ENCODE assay signal across 26 mouse cellular contexts in genomic region chr7:25731294-25732055, GRCm38 (mm10). TPM values are rescaled to one million over a fixed set of nuclear protein-coding genes. Genes with fewer than 3 reads are reported as not detected.
DNase-seq lines count a peak whose midpoint lies in the region; ATAC-seq lines count a peak whose summit lies in the region.
"Had no signal": no experiment of that assay in that cellular context is flagged by ENCODE, and none has a peak within 500 bp of the region (broad histone marks: within the 10 kb centered on the region; RNA-seq: fewer than 3 reads in every experiment).

No protein-coding gene starts in this region.

- H3K4me1 ChIP-seq in heart, embryonic 14.5 days (ENCODE audit: control insufficient read depth in 2 of 2, insufficient read depth in 2 of 2, low read length in 2 of 2) = peaks cover 0 to 3% of the 10 kb centered on the region in 2 experiments; a peak in 1 of 4 replicates
- 0 out of 2 replicates have a peak, but pooled peaks cover 6% of the 10 kb centered on the region for H3K4me1 ChIP-seq in heart, embryonic 12.5 days (replicated peaks)
- peaks cover 91% of the 10 kb centered on the region for H3K4me1 ChIP-seq in megakaryocyte, embryonic 14.5 days
- H3K4me1 ChIP-seq in forebrain, embryonic 13.5 days = no peaks in the 10 kb centered on the region
- H3K4me1 ChIP-seq: embryonic facial prominence, embryonic 10.5 days; midbrain, embryonic 15.5 days had no signal

- 0 out of 4 replicates have a peak overlapping the region, but pooled peaks have one; percentile 19 for H3K27ac ChIP-seq in heart, embryonic 14.5 days (replicated peaks in 1 of 2; ENCODE audit: control insufficient read depth in 1 of 2, insufficient read depth in 1 of 2, low read depth in 2 of 2, low read length in 2 of 2)
- H3K27ac ChIP-seq in heart, embryonic 12.5 days (ENCODE audit: poor library complexity, severe bottlenecking) = no peak overlapping the region; the same call in 1 of the 2 replicates
- no peak overlapping the region for H3K27ac ChIP-seq in forebrain, embryonic 13.5 days
- H3K27ac ChIP-seq: embryonic facial prominence, embryonic 10.5 days; midbrain, embryonic 15.5 days; neural tube, embryonic 13.5 days had no signal

- H3K9me3 ChIP-seq in heart, embryonic 14.5 days (ENCODE audit: control insufficient read depth, low read length) = no peaks in the 10 kb centered on the region
- no peaks in the 10 kb centered on the region for H3K9me3 ChIP-seq in heart, embryonic 12.5 days (replicated peaks)
- no peaks in the 10 kb centered on the region for H3K9me3 ChIP-seq in megakaryocyte, embryonic 14.5 days
- no peaks in the 10 kb centered on the region for H3K9me3 ChIP-seq in forebrain, embryonic 13.5 days (replicated peaks)
- H3K9me3 ChIP-seq: embryonic facial prominence, embryonic 10.5 days; midbrain, embryonic 15.5 days; neural tube, embryonic 13.5 days had no signal

- peaks cover 98% of the 10 kb centered on the region for H3K36me3 ChIP-seq in heart, embryonic 14.5 days (ENCODE audit: control insufficient read depth, insufficient read depth, low read length)
- H3K36me3 ChIP-seq in heart, embryonic 12.5 days = peaks cover 93% of the 10 kb centered on the region
- H3K36me3 ChIP-seq in megakaryocyte, embryonic 14.5 days (replicated peaks; ENCODE audit: low read length) = peaks cover 96% of the 10 kb centered on the region
- H3K36me3 ChIP-seq in forebrain, embryonic 13.5 days (ENCODE audit: poor library complexity, severe bottlenecking) = peaks cover 97% of the 10 kb centered on the region

- no peak for ATAC-seq in heart, embryonic 14.5 days (ENCODE audit: insufficient number of reproducible peaks, insufficient read depth, low FRiP score, low read depth)
- ATAC-seq in heart, embryonic 12.5 days (ENCODE audit: insufficient number of reproducible peaks, low FRiP score) = no peak
- ATAC-seq in megakaryocyte, adult 5-6 weeks (ENCODE audit: poor library complexity, severe bottlenecking) = no peak
- peak; percentile 54 for ATAC-seq in granulocyte monocyte progenitor cell, adult 5-6 weeks (replicated peaks; ENCODE audit: poor library complexity, severe bottlenecking)
- ATAC-seq in forebrain, embryonic 13.5 days = no peak
- ATAC-seq: activated CD4-positive, CD25-positive, alpha-beta regulatory T cell, adult 4 months; forebrain, postnatal 0 days; hindbrain, embryonic 16.5 days; intestine, embryonic 16.5 days; midbrain, embryonic 15.5 days had no signal

- H3K9ac ChIP-seq in heart, embryonic 14.5 days (ENCODE audit: low read length) = no peak overlapping the region
- H3K9ac ChIP-seq in heart, embryonic 12.5 days = no peak overlapping the region
- H3K9ac ChIP-seq in forebrain, embryonic 13.5 days = no peak overlapping the region
- H3K9ac ChIP-seq: forebrain, postnatal 0 days; midbrain, embryonic 15.5 days; neural tube, embryonic 13.5 days had no signal

- DNase-seq in layer of hippocampus, adult 9-10 months (ENCODE audit: low spot score) = no peak
- DNase-seq: adrenal gland, postnatal 10 days; cerebellum, adult 11 months; cerebellum, adult 9-11 months; forebrain, postnatal 0 days; gastrocnemius, postnatal 36 days; heart, postnatal 14 days; kidney, postnatal 36 days; lung, adult 18-20 months; lung, postnatal 10 days; retina, postnatal 1 day; right cerebral cortex, postnatal 25 days; spleen, adult 18-20 months had no signal

- WGBS in heart, embryonic 14.5 days = 70% methylated on average over 8 of the region's 8 CpGs
- WGBS in heart, embryonic 12.5 days = 76% methylated on average over 8 of the region's 8 CpGs
- 92% methylated on average over 8 of the region's 8 CpGs for WGBS in forebrain, embryonic 13.5 days

- no peak overlapping the region for H3K4me3 ChIP-seq in heart, embryonic 14.5 days (ENCODE audit: control insufficient read depth in 1 of 2, insufficient read depth in 1 of 2, low read depth in 1 of 2, low read length in 2 of 2)
- H3K4me3 ChIP-seq in heart, embryonic 12.5 days = no peak overlapping the region
- peak overlapping the region; percentile 50 for H3K4me3 ChIP-seq in megakaryocyte, embryonic 14.5 days (replicated peaks)
- no peak overlapping the region for H3K4me3 ChIP-seq in forebrain, embryonic 13.5 days
- H3K4me3 ChIP-seq: embryonic facial prominence, embryonic 10.5 days; midbrain, embryonic 15.5 days; myocyte; neural tube, embryonic 13.5 days had no signal

- H3K27me3 ChIP-seq in heart, embryonic 14.5 days (ENCODE audit: control insufficient read depth, insufficient read depth, low read length) = no peaks in the 10 kb centered on the region
- H3K27me3 ChIP-seq in heart, embryonic 12.5 days (replicated peaks) = no peaks in the 10 kb centered on the region
- no peaks in the 10 kb centered on the region for H3K27me3 ChIP-seq in megakaryocyte, embryonic 14.5 days (replicated peaks)
- no peaks in the 10 kb centered on the region for H3K27me3 ChIP-seq in forebrain, embryonic 13.5 days
- H3K27me3 ChIP-seq: midbrain, embryonic 15.5 days; neural tube, embryonic 13.5 days had no signal

- no peak overlapping the region for H3K4me2 ChIP-seq in heart, embryonic 14.5 days (ENCODE audit: low read length)
- no peak overlapping the region for H3K4me2 ChIP-seq in heart, embryonic 12.5 days
- no peak overlapping the region for H3K4me2 ChIP-seq in forebrain, embryonic 13.5 days
- H3K4me2 ChIP-seq: midbrain, embryonic 15.5 days; neural tube, embryonic 13.5 days had no signal

RNA-seq across cellular contexts. Expression of gene Ccdc97, which starts 12.6 kb away (rescaled TPM):
- 23.4 and 24.5 TPM in 2 replicates for polyA plus RNA-seq in heart, embryonic 14.5 days (2014; fragmentation: Nextera tagmentation; extraction: Ambion mirVana)
- 24.6 and 25.9 TPM in 2 replicates for polyA plus RNA-seq in heart, embryonic 12.5 days (2016; fragmentation: Nextera tagmentation; extraction: Ambion mirVana)
- 30.5 and 39.5 TPM in 2 replicates for polyA plus RNA-seq in megakaryocyte, embryonic 14.5 days (2012; ENCODE audit: insufficient read depth, low replicate concordance)
- total RNA-seq in megakaryocyte, adult 5-6 weeks (2015) = 30.5 and 30.9 TPM in 2 replicates
- total RNA-seq in megakaryocyte, adult 5-6 weeks (2017) = 18.3 and 22.9 TPM in 2 replicates
- total RNA-seq in granulocyte monocyte progenitor cell, adult 5-6 weeks (2014; fragmentation: Nextera tagmentation) = 35.6 and 51.7 TPM in 2 replicates
- total RNA-seq in granulocyte monocyte progenitor cell, adult 5-6 weeks (2017) = 8.9 and 14.8 TPM in 2 replicates
- 26.4 and 27.9 TPM in 2 replicates for polyA plus RNA-seq in forebrain, embryonic 13.5 days (2015; fragmentation: Nextera tagmentation; extraction: Ambion mirVana)

RNA-seq across cellular contexts. Expression of gene Hnrnpul1, which starts 23.1 kb away (rescaled TPM):
- polyA plus RNA-seq in heart, embryonic 14.5 days (2014; fragmentation: Nextera tagmentation; extraction: Ambion mirVana) = 47.2 and 50.9 TPM in 2 replicates
- polyA plus RNA-seq in heart, embryonic 12.5 days (2016; fragmentation: Nextera tagmentation; extraction: Ambion mirVana) = 57.0 and 60.9 TPM in 2 replicates
- polyA plus RNA-seq in megakaryocyte, embryonic 14.5 days (2012; ENCODE audit: insufficient read depth, low replicate concordance) = 168 and 350 TPM in 2 replicates
- total RNA-seq in megakaryocyte, adult 5-6 weeks (2015) = 134 and 143 TPM in 2 replicates
- total RNA-seq in megakaryocyte, adult 5-6 weeks (2017) = 121 and 148 TPM in 2 replicates
- total RNA-seq in granulocyte monocyte progenitor cell, adult 5-6 weeks (2014; fragmentation: Nextera tagmentation) = 146 and 152 TPM in 2 replicates
- 146 and 175 TPM in 2 replicates for total RNA-seq in granulocyte monocyte progenitor cell, adult 5-6 weeks (2017)
- 60.8 and 65.0 TPM in 2 replicates for polyA plus RNA-seq in forebrain, embryonic 13.5 days (2015; fragmentation: Nextera tagmentation; extraction: Ambion mirVana)

RNA-seq across cellular contexts. Expression of gene Tgfb1, which starts 44.7 kb away (rescaled TPM):
- 3.5 and 4.5 TPM in 2 replicates for polyA plus RNA-seq in heart, embryonic 14.5 days (2014; fragmentation: Nextera tagmentation; extraction: Ambion mirVana)
- polyA plus RNA-seq in heart, embryonic 12.5 days (2016; fragmentation: Nextera tagmentation; extraction: Ambion mirVana) = 5.1 and 5.6 TPM in 2 replicates
- 4,315 and 7,169 TPM in 2 replicates for polyA plus RNA-seq in megakaryocyte, embryonic 14.5 days (2012; ENCODE audit: insufficient read depth, low replicate concordance)
- 281 and 286 TPM in 2 replicates for total RNA-seq in megakaryocyte, adult 5-6 weeks (2015)
- 42.2 and 47.4 TPM in 2 replicates for total RNA-seq in megakaryocyte, adult 5-6 weeks (2017)
- total RNA-seq in granulocyte monocyte progenitor cell, adult 5-6 weeks (2014; fragmentation: Nextera tagmentation) = 261 and 291 TPM in 2 replicates
- total RNA-seq in granulocyte monocyte progenitor cell, adult 5-6 weeks (2017) = 26.4 and 34.3 TPM in 2 replicates
- polyA plus RNA-seq in forebrain, embryonic 13.5 days (2015; fragmentation: Nextera tagmentation; extraction: Ambion mirVana) = 0.34 and 0.52 TPM in 2 replicates

RNA-seq across cellular contexts. Expression of gene B9d2, which starts 50.9 kb away (rescaled TPM):
- 29.4 and 30.5 TPM in 2 replicates for polyA plus RNA-seq in heart, embryonic 14.5 days (2014; fragmentation: Nextera tagmentation; extraction: Ambion mirVana)
- polyA plus RNA-seq in heart, embryonic 12.5 days (2016; fragmentation: Nextera tagmentation; extraction: Ambion mirVana) = 22.8 and 25.9 TPM in 2 replicates
- polyA plus RNA-seq in megakaryocyte, embryonic 14.5 days (2012; ENCODE audit: insufficient read depth, low replicate concordance) = 89.8 and 105 TPM in 2 replicates
- 24.8 and 32.0 TPM in 2 replicates for total RNA-seq in megakaryocyte, adult 5-6 weeks (2015)
- total RNA-seq in megakaryocyte, adult 5-6 weeks (2017) = 26.7 and 44.6 TPM in 2 replicates
- 49.7 and 53.8 TPM in 2 replicates for total RNA-seq in granulocyte monocyte progenitor cell, adult 5-6 weeks (2014; fragmentation: Nextera tagmentation)
- 31.0 and 49.9 TPM in 2 replicates for total RNA-seq in granulocyte monocyte progenitor cell, adult 5-6 weeks (2017)
- polyA plus RNA-seq in forebrain, embryonic 13.5 days (2015; fragmentation: Nextera tagmentation; extraction: Ambion mirVana) = 40.2 and 48.4 TPM in 2 replicates

RNA-seq across cellular contexts. Expression of gene Tmem91, which starts 56.5 kb away (rescaled TPM):
- 1.6 and 2.2 TPM in 2 replicates for polyA plus RNA-seq in heart, embryonic 14.5 days (2014; fragmentation: Nextera tagmentation; extraction: Ambion mirVana)
- 0.86 and 1.1 TPM in 2 replicates for polyA plus RNA-seq in heart, embryonic 12.5 days (2016; fragmentation: Nextera tagmentation; extraction: Ambion mirVana)
- polyA plus RNA-seq in megakaryocyte, embryonic 14.5 days (2012; ENCODE audit: insufficient read depth, low replicate concordance) = 4.3 and 4.7 TPM in 2 replicates
- total RNA-seq in megakaryocyte, adult 5-6 weeks (2015) = 0.68 and 0.91 TPM in 2 replicates
- not detected in 2 replicates for total RNA-seq in megakaryocyte, adult 5-6 weeks (2017)
- 0.75 and 1.5 TPM in 2 replicates for total RNA-seq in granulocyte monocyte progenitor cell, adult 5-6 weeks (2014; fragmentation: Nextera tagmentation)
- not detected in 2 replicates for total RNA-seq in granulocyte monocyte progenitor cell, adult 5-6 weeks (2017)
- polyA plus RNA-seq in forebrain, embryonic 13.5 days (2015; fragmentation: Nextera tagmentation; extraction: Ambion mirVana) = 5.2 and 7.5 TPM in 2 replicates
- total RNA-seq: gastrocnemius, postnatal 36 days had no signal

Comparison
In these comparisons a context has a peak if more than half of its experiments do, and no peak if none do; other contexts are left out.
1. H3K27ac ChIP-seq: peak in heart, embryonic 14.5 days (2 of 2); none in heart, embryonic 12.5 days (single experiment) and forebrain, embryonic 13.5 days (single experiment).
2. RNA of gene Tgfb1, which starts 44.7 kb away (polyA plus RNA-seq): 4,315 to 7,169 TPM in megakaryocyte, embryonic 14.5 days; 5.1 to 5.6 TPM in heart, embryonic 12.5 days, 3.5 to 4.5 TPM in heart, embryonic 14.5 days and 0.34 to 0.52 TPM in forebrain, embryonic 13.5 days; every median in the first group is over 100 times any median in the second.